Mouse (Mus musculus) liver, embryonic 15.5 days (tissue): ENCODE data around the gene 4930564D02Rik. TPM values are rescaled to one million over a fixed set of nuclear protein-coding genes. Genes with fewer than 3 reads are reported as not detected.

Experiments
- ATAC-seq: fragments of 200-750 bp; cut with Nextera tagmentation; 2 replicates; pipeline ENCODE4 v1.8.0; 2017; ENCODE audit warnings: moderate number of reproducible peaks, mild to moderate bottlenecking, moderate library complexity; ENCODE audit not compliant: insufficient read depth
- H3K27ac ChIP-seq: fragments of 300-500 bp; sonication (generic); replicated peaks from 2 replicates; pipeline ENCODE4 v1.5.1; 2015; ENCODE audit warnings: mild to moderate bottlenecking, inconsistent platforms
- H3K27me3 ChIP-seq: fragments of 300-500 bp; sonication (generic); 2 replicates; pipeline ENCODE4 v1.6.1; 2015; ENCODE audit warnings: mild to moderate bottlenecking, inconsistent platforms
- H3K36me3 ChIP-seq: fragments of 300-500 bp; sonication (generic); replicated peaks from 2 replicates; pipeline ENCODE4 v1.6.1; 2015; ENCODE audit warnings: moderate library complexity, mild to moderate bottlenecking, inconsistent platforms
- H3K4me1 ChIP-seq: fragments of 300-500 bp; sonication (generic); replicated peaks from 2 replicates; pipeline ENCODE4 v1.6.1; 2015; ENCODE audit warnings: inconsistent platforms
- H3K4me2 ChIP-seq: fragments of 300-500 bp; sonication (generic); 2 replicates; pipeline ENCODE4 v1.6.1; 2015; ENCODE audit warnings: moderate library complexity, mild to moderate bottlenecking, inconsistent platforms
- H3K4me3 ChIP-seq: fragments of 300-500 bp; sonication (generic); replicated peaks from 2 replicates; pipeline ENCODE4 v1.5.1; 2015; ENCODE audit warnings: mild to moderate bottlenecking, inconsistent platforms
- H3K9ac ChIP-seq: fragments of 300-500 bp; sonication (generic); 2 replicates; pipeline ENCODE4 v1.6.1; 2015; ENCODE audit warnings: moderate library complexity, mild to moderate bottlenecking, inconsistent platforms
- H3K9me3 ChIP-seq: fragments of 300-500 bp; sonication (generic); replicated peaks from 2 replicates; pipeline ENCODE4 v1.6.1; 2016; ENCODE audit warnings: inconsistent platforms
- WGBS: fragments of 180-500 bp; shearing (Covaris S2); methylation state at CpG from one replicate; pipeline ENCODE4 v1.1.7; 2015; ENCODE audit warnings: mixed read lengths; ENCODE audit not compliant: insufficient replicate concordance; 5-methylcytosine and 5-hydroxymethylcytosine counted together
- polyA plus RNA-seq: library from polyadenylated mRNA; unstranded; fragments of >200 nt; fragmentation: Nextera tagmentation; extraction: Ambion mirVana; gene quantifications from 2 replicates; pipeline ENCODE4 v1.2.1, GENCODE M21; 2015

Gene 4930564D02Rik
- polyA plus RNA-seq, 1 experiment from 2014 or later, result not detected

DNA sequence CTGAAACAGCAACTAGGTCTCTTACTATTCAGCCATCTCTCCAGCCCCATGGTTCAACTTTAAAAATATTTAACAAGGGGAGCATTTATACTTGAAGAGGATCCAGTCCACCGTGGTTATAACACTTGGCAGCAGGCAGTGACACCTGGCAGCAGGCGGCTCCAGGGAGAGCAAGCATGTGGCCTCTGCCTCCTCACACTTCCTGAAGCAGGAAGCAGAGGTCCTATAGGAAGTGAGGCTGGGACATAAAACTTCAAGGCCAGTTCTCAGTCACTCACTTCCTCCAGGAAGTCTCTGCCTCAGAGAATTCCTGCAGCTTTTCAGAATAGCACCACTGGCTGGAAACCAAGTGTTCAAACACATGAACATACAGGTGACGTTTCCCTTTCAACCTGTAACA is 20.7 kb downstream of the 4930564D02Rik start:
- Histone ChIP-seq H3K9ac (no peak overlapping the region), H3K4me1 (no peaks in the 10 kb centered on the region), H3K27me3 (no peaks in the 10 kb centered on the region), H3K4me2 (no peak overlapping the region), H3K36me3 (no peaks in the 10 kb centered on the region), H3K27ac (no peak overlapping the region), H3K4me3 (no peak overlapping the region), H3K9me3 (no peaks in the 10 kb centered on the region)
- no peak for ATAC-seq
- WGBS, result 30% methylated on average over 3 of the region's 3 CpGs

DNA sequence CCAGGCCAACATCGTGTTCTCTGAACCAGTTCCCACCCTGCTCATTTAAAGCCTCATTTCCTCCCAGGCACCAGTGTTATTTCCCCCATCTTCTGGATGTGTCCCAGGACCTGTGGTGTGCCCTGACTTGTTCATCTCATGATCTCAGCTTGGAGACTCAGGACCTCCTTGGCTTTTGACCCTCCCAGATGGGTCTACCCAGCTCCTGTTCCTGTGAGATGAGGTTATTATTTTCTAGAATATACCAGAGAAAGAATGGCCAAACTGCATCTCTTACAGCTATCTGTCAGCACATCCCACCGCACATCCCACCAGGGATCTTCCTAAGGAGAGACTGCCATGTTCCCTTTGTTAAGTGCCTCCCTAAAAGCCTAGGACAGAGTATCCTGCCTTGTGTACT is 22.0 kb downstream of the 4930564D02Rik start:
- no peaks in the 10 kb centered on the region for H3K36me3 ChIP-seq
- 43% methylated on average over 2 of the region's 2 CpGs for WGBS
- no peaks in the 10 kb centered on the region for H3K4me1 ChIP-seq
- H3K27me3 ChIP-seq, result no peaks in the 10 kb centered on the region
- no peak for ATAC-seq
- no peak overlapping the region for H3K4me3 ChIP-seq
- H3K9ac ChIP-seq, result no peak overlapping the region
- H3K4me2 ChIP-seq, result no peak overlapping the region
- no peak overlapping the region for H3K27ac ChIP-seq
- H3K9me3 ChIP-seq, result no peaks in the 10 kb centered on the region

DNA sequence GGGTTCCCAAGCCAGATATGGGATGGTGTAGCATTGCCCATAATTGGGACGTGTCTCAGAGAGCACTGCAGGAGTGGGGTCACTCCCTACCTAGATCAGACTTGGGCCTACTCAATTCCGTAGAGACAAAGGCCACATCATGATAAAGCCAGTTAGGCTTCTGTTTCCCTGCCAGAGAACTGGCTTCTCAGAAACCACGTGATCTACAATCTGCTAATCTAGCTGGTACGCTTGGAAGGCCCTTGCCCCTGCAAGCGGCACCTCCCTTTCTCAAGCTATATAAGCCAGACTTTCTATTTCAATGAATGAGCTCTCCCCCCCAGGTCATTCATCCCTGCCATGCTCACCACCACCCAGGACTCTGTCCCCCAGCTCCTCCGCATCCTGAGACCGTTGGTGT is 23.5 kb downstream of the 4930564D02Rik start:
- ATAC-seq, result no peak
- WGBS, result 50% methylated on average over 7 of the region's 7 CpGs

DNA sequence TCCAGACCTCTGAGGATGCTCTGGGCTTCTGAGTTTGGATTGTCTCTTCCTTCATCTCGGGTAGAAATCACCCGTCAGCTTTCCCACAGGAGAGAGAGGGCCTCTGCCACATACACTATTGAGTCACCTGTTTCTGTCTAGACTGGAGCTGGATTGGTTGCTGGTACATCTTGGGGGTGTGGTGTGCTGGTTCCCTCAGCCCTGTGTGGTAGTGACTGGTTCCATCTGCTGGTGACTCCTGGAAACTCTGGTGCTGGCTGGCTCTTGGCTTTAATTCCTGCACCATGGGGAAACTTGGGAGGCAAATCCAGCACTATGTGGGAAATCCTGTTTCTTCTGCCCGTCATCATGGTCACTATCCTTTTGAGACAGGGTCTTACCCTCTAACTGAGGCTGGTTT is 24.3 kb downstream of the 4930564D02Rik start:
- WGBS, result 21% methylated on average over 3 of the region's 3 CpGs
- no peak overlapping the region for H3K4me3 ChIP-seq
- no peak for ATAC-seq
- no peaks in the 10 kb centered on the region for H3K4me1 ChIP-seq
- no peaks in the 10 kb centered on the region for H3K36me3 ChIP-seq
- no peak overlapping the region for H3K27ac ChIP-seq
- H3K9ac ChIP-seq, result no peak overlapping the region
- H3K4me2 ChIP-seq, result no peak overlapping the region
- H3K27me3 ChIP-seq, result no peaks in the 10 kb centered on the region
- no peaks in the 10 kb centered on the region for H3K9me3 ChIP-seq

More for the DNA sequence above, 23.5 kb downstream of the 4930564D02Rik start:
- H3K36me3 ChIP-seq, result no peaks in the 10 kb centered on the region
- H3K27me3 ChIP-seq, result no peaks in the 10 kb centered on the region
- H3K4me2 ChIP-seq, result no peak overlapping the region
- H3K27ac ChIP-seq, result no peak overlapping the region
- no peaks in the 10 kb centered on the region for H3K4me1 ChIP-seq
- no peak overlapping the region for H3K9ac ChIP-seq
- H3K9me3 ChIP-seq, result no peaks in the 10 kb centered on the region
- no peak overlapping the region for H3K4me3 ChIP-seq

DNA sequence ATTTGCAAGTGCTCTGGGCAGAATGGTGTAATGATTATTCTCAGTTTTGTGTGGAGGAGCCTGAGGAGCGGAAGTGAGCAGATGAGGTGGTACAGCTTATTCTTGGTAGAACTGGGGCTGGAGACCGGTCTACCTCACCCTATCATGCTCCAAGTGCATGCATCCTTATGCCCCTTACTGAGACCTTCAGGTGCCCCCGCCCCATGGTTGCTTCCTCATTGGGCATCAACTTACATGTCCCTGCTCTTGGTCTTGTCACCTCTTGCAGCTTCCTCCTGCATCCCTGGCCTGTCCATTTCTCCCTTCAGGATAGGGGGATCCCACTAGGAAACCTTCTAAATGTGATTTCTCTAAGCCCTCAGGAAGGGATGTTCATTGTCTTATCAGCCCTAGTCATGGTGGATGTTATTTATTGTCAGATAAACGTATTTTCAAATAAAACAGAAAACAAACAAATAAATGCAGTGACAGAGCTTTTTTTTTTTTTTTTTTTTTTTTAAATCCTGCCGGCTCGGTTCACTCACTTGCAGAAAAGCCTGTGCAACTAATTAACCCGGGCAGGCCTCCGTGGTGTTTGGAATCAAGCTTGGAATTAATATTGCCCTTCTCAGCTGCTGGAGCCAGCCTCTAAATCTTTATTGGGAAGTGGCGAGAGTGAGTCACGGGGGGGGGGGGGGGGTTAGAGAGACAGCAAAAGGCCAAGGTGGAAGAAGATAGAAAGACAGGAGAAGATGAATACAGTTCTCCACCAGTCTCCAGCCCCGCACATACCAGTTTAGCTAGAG is 26.3 kb downstream of the 4930564D02Rik start:
- H3K9ac ChIP-seq, result no peak overlapping the region
- no peaks in the 10 kb centered on the region for H3K4me1 ChIP-seq
- no peaks in the 10 kb centered on the region for H3K9me3 ChIP-seq
- no peak overlapping the region for H3K4me2 ChIP-seq
- H3K36me3 ChIP-seq, result no peaks in the 10 kb centered on the region
- no peak overlapping the region for H3K27ac ChIP-seq
- H3K4me3 ChIP-seq, result no peak overlapping the region
- 52% methylated on average over 11 of the region's 11 CpGs for WGBS
- ATAC-seq, result no peak
- no peaks in the 10 kb centered on the region for H3K27me3 ChIP-seq

DNA sequence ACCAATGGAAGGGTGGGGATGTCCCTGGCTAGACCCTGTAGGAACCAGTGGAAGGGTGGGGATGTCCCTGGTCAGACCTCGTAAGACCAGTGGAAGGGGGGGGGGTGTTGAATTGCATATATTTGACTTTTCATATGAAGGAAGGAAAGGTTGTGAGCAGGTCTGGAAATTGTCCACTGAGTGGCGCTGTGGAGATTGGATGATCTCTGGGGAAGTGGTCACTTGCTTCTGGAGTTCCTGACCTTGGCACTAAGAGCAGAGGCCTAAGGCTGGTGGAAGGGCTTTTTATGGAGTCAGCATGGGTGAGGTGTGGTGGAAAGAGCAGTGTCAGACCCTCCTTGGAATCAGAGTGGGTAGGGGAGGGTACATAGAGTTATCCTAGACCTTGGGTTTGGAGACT is 27.8 kb downstream of the 4930564D02Rik start:
- no peak overlapping the region for H3K9ac ChIP-seq
- H3K27me3 ChIP-seq, result no peaks in the 10 kb centered on the region
- H3K36me3 ChIP-seq, result no peaks in the 10 kb centered on the region
- no peaks in the 10 kb centered on the region for H3K9me3 ChIP-seq
- no peak overlapping the region for H3K4me2 ChIP-seq
- ATAC-seq, result no peak
- no peak overlapping the region for H3K4me3 ChIP-seq
- H3K4me1 ChIP-seq, result no peaks in the 10 kb centered on the region
- WGBS, result 42% methylated on average over 2 of the region's 2 CpGs
- no peak overlapping the region for H3K27ac ChIP-seq

DNA sequence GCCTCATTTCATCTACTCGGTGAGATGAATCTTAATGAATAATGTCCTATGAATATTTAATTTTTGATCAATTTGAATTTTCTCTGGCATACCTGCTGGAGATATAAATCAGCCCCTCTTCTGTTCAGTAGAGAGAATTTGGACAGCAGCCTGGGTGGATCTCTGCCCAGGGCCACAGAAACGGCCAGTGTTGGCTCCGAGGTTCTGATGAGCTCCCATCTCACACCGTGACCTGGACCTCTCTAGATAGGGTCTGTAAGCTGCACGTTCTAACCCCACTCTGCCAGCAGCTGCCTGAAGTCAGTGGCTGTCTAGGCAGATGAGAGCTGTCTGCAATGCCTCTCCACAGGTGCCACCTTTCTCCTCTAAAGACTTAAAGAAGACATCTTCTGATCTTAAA is 28.4 kb downstream of the 4930564D02Rik start:
- Histone ChIP-seq H3K4me3 (no peak overlapping the region), H3K36me3 (no peaks in the 10 kb centered on the region), H3K9ac (no peak overlapping the region), H3K4me1 (no peaks in the 10 kb centered on the region), H3K27ac (no peak overlapping the region), H3K27me3 (no peaks in the 10 kb centered on the region), H3K9me3 (no peaks in the 10 kb centered on the region), H3K4me2 (no peak overlapping the region)
- WGBS, result 62% methylated on average over 5 of the region's 5 CpGs
- ATAC-seq, result no peak

DNA sequence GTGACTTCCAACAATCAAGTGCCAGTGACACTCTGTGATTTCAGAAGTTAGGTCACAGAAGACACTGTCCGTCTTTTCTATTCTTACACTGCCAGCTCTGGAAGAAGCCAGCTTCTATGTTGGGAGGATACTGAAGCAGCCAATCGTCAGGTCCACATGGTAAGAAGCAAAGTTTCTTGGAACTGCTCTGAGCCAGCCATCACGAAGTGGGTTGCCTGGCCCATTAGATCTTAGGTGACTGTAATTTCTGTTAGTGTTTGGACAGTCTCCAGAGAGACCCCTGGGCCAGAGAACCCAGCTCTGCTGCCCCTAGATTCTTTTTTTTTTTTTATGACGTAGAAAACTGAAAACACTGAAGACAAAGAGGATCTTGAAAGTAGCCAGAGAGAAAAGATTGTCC is 30.9 kb downstream of the 4930564D02Rik start:
- no peak for ATAC-seq
- no peak overlapping the region for H3K4me2 ChIP-seq
- H3K9me3 ChIP-seq, result no peaks in the 10 kb centered on the region
- H3K27me3 ChIP-seq, result no peaks in the 10 kb centered on the region
- H3K27ac ChIP-seq, result no peak overlapping the region
- H3K36me3 ChIP-seq, result no peaks in the 10 kb centered on the region
- 53% methylated on average over 4 of the region's 4 CpGs for WGBS
- no peaks in the 10 kb centered on the region for H3K4me1 ChIP-seq
- no peak overlapping the region for H3K4me3 ChIP-seq
- H3K9ac ChIP-seq, result no peak overlapping the region

DNA sequence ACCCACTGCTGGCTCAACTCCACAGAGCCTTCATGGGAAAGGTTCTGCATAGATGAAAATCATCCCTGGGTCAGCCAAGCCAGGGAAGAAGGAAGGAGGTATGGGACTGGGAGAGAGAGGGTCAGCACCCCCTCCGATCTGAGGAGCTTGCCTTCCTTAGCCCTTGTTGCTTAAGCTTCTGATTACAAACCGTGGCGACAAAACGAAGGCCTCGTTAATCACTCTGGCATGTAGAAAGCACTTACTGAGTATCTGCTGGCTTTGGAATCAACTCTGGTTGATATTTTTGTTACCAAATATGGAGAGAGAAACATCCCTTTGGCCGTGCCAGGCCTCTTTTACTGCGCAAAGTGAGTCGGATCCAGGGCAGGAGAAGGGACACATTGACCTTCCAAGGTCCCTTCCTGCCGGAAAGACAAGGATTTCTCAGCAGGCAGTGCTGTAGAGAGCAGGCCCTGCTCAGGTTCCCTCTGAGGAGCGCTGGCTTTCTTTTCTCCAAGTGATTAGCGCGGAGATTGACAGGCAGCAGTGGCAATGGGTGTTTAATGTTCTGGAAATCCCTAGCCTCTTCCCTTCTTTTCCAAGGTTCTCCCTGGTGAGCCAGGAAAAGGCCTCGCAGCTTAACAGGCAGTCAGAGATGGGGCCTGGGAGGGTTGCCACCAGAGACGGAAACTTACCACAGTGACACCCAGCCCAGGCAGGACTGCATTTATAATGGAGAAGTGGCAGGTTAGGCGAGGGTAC is 33.1 kb downstream of the 4930564D02Rik start:
- Histone ChIP-seq H3K9ac (no peak overlapping the region), H3K4me3 (no peak overlapping the region), H3K36me3 (no peaks in the 10 kb centered on the region), H3K9me3 (no peaks in the 10 kb centered on the region), H3K27ac (no peak overlapping the region), H3K4me2 (no peak overlapping the region), H3K4me1 (no peaks in the 10 kb centered on the region), H3K27me3 (no peaks in the 10 kb centered on the region)
- 50% methylated on average over 15 of the region's 15 CpGs for WGBS
- ATAC-seq, result no peak

DNA sequence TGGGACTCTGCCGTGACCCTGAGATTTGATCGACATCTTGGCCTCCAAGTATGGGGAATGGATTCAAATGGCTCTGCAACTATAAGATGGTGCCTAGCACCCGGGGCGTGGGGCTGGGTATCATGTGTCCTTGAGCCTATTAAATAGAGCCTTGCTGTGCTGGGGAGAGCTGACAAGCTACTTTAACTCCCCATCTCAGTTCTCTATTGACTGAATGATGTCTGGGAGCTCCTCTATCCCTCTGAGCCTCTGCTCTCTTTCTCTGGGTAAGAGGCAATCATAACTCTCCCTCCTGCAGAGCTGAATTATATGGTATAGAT is 33.6 kb downstream of the 4930564D02Rik start:
- H3K4me3 ChIP-seq, result no peak overlapping the region
- H3K27ac ChIP-seq, result no peak overlapping the region
- 54% methylated on average over 4 of the region's 4 CpGs for WGBS
- no peaks in the 10 kb centered on the region for H3K36me3 ChIP-seq
- H3K4me2 ChIP-seq, result no peak overlapping the region
- H3K9ac ChIP-seq, result no peak overlapping the region
- no peaks in the 10 kb centered on the region for H3K27me3 ChIP-seq
- no peaks in the 10 kb centered on the region for H3K9me3 ChIP-seq
- no peaks in the 10 kb centered on the region for H3K4me1 ChIP-seq
- no peak for ATAC-seq

DNA sequence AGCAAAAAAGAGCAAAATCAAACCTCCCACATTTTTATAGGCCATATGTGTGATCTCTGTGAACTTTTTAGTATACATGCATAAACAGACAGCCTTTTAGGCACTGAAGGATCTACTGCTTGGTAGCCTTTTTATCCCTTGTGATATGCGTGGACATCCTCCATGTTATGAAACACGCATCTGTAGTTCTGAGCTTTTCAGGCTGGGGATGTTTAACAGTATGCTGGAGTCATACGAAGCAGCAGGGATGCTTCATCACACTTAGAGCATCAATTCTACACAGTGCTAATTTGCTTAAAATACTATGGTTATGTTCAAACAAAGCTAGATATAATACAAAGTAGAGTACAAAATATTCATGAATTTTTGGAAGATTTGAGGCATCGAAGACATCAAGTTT is 39.2 kb downstream of the 4930564D02Rik start:
- no peaks in the 10 kb centered on the region for H3K36me3 ChIP-seq
- H3K27ac ChIP-seq, result no peak overlapping the region
- no peak for ATAC-seq
- WGBS, result 60% methylated on average over 4 of the region's 4 CpGs
- H3K4me3 ChIP-seq, result no peak overlapping the region
- no peaks in the 10 kb centered on the region for H3K4me1 ChIP-seq
- H3K9me3 ChIP-seq, result no peaks in the 10 kb centered on the region
- H3K4me2 ChIP-seq, result no peak overlapping the region
- no peaks in the 10 kb centered on the region for H3K27me3 ChIP-seq
- H3K9ac ChIP-seq, result no peak overlapping the region
